Mouse (Mus musculus) bone marrow macrophage, adult 2 months (primary cell): Measurements from ENCODE around the gene Pde4a. TPM values are rescaled to one million over a fixed set of nuclear protein-coding genes. Genes with fewer than 3 reads are reported as not detected.

ENCODE experiments used
- H3K27ac ChIP-seq: 2 replicates; pipeline ENCODE4 v1.5.1; 2012; ENCODE audit warnings: low read depth, low read length; ENCODE audit not compliant: insufficient read depth
- H3K4me1 ChIP-seq: 2 replicates; pipeline ENCODE4 v1.6.1; 2012; ENCODE audit warnings: low read length; ENCODE audit not compliant: control insufficient read depth, insufficient read depth
- H3K4me3 ChIP-seq: 2 replicates; pipeline ENCODE4 v1.5.1; 2012; ENCODE audit warnings: mild to moderate bottlenecking, low read length, moderate library complexity; ENCODE audit not compliant: insufficient read depth
- CTCF ChIP-seq: IDR thresholded peaks from 2 replicates; pipeline ENCODE4 v1.5.1; 2012; ENCODE audit warnings: low read depth, mild to moderate bottlenecking, low read length, moderate library complexity
- POLR2A ChIP-seq: IDR thresholded peaks from 2 replicates; pipeline ENCODE4 v1.6.1; 2012; ENCODE audit warnings: mild to moderate bottlenecking, low read depth, low read length, borderline replicate concordance
- polyA plus RNA-seq: library from polyadenylated mRNA; stranded (reverse); fragments of >200 nt; gene quantifications from 2 replicates; pipeline ENCODE4 v1.2.4, GENCODE M21; 2012; ENCODE audit not compliant: missing spikeins, insufficient read depth, insufficient read length

Gene Pde4a
- polyA plus RNA-seq, 1 experiment = 14.2 TPM

DNA sequence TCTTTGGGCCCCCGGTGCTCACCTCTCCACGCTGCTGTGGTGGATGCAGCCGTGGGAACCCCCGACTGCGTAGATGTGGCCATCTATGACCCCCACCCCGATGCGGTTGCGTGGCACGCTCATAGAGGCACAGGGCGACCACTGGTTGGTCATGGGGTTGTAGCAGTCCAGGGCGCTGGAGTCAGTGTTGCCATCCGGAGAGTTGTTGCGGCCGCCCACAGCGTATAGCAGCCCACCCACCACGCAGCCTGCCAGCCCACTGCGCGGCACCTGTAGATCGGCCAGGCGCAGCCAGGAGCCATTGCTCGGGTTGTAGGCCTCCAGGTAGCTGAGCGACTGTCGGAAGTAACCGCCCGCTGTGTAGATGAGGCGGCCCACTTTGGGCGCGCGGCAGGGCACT is 67.9 kb downstream of the Pde4a start:
- Histone ChIP-seq H3K4me1 (peaks cover 16% of the 10 kb centered on the region), H3K4me3 (no peak overlapping the region), H3K27ac (no peak overlapping the region)
- TF ChIP-seq CTCF (no peak), POLR2A (no peak)

- peaks cover 16% of the 10 kb centered on the region for H3K4me1 ChIP-seq
- H3K4me3 ChIP-seq = no peak overlapping the region
- TF ChIP-seq CTCF (no peak), POLR2A (no peak)
- H3K27ac ChIP-seq = no peak overlapping the region
These were observed 68.3 kb downstream of the Pde4a start for GRCm38 (mm10) chr9:21233805-21234204.

DNA sequence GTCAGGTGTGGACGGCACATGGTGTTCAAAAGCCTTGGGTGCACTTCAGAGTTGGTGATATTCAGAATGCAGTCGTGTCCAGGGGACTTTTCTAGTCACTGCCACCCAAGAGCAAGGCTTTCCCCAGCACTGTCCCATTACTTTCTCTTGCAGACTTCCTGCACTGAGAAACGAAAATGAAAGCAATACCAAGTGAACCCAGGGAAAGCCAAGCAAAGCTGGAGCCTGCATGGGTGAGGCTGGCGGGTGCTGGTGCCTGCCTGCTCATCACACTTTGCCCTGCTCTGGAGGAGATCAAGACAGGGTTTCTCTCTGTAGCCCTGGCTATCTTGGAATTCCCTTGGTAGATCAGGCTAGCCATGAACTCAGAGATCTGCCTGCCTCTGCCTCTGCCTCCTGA is 69.8 kb downstream of the Pde4a start:
- H3K4me3 ChIP-seq = peak overlapping the region; percentile 27
- peaks cover 16% of the 10 kb centered on the region for H3K4me1 ChIP-seq
- peak overlapping the region; percentile 51 for H3K27ac ChIP-seq
- no peak for TF ChIP-seq CTCF
- TF ChIP-seq POLR2A = no peak

DNA sequence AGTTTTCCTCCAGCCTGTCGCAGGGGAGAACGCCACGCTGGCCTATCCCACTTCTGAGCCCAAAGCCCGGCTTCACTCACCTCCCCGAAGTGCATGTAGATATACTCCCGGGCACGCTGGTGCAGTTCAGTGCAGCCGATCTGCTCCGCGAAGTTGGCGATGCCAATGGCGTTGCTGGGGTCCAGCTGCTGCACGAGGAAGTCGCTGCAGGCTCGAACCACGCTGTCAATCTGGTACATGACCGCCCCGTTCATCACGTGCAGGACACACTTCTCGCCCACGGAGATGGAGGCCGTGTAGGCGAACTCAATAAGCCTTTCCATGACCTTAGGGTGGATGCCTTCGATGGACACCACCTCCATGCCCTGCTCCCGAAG is 71.5 kb downstream of the Pde4a start:
- TF ChIP-seq POLR2A (no peak), CTCF (no peak)
- H3K4me1 ChIP-seq = peaks cover 16% of the 10 kb centered on the region
- peak overlapping the region; percentile 82 for H3K4me3 ChIP-seq
- H3K27ac ChIP-seq = no peak overlapping the region; the same call in 1 of the 2 replicates

DNA sequence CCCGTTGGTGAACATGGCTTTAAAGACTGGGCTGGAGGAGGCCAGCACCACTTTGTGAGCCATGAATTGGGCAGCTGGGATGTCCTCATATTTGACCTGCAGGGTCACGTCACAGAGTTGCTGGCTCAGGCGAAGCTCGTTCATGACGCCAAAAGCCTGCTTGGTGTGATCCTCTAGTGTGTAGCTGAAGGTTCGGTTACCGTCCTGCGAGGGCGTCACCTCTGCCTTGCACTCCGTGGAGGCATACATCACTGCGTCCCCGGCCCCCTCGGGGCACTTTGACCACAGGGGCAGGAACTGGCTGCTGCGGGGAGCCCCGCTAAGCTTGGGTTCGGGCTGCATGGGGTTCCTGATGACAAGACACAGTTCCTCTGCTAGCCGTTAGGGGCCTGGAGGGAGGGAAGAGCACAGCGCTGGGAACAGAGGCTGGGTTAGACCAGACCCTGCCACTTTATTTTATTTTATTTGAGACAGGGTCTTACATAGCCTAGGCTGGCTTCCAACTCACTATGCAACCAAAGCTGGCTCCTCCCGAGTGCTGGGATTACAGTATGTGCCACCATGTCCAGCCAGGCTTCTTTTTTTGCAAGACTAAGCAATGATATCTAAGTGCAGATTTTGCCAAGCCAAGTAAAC is 72.0 kb downstream of the Pde4a start:
- H3K4me3 ChIP-seq = peak overlapping the region; percentile 82
- H3K27ac ChIP-seq = peak overlapping the region; percentile 58
- TF ChIP-seq POLR2A = 0 out of 2 replicates have a peak, but pooled peaks have one; percentile 43
- no peak; the same call in 1 of the 2 replicates for TF ChIP-seq CTCF
- peaks cover 16% of the 10 kb centered on the region for H3K4me1 ChIP-seq

GRCm38 (mm10) chr9:21238004-21238732 is 72.7 kb downstream of the Pde4a start:
- H3K27ac ChIP-seq = peak overlapping the region; percentile 58
- H3K4me1 ChIP-seq = peaks cover 16% of the 10 kb centered on the region
- peak overlapping the region; percentile 82 for H3K4me3 ChIP-seq
- TF ChIP-seq CTCF = no peak
- no peak for TF ChIP-seq POLR2A

DNA sequence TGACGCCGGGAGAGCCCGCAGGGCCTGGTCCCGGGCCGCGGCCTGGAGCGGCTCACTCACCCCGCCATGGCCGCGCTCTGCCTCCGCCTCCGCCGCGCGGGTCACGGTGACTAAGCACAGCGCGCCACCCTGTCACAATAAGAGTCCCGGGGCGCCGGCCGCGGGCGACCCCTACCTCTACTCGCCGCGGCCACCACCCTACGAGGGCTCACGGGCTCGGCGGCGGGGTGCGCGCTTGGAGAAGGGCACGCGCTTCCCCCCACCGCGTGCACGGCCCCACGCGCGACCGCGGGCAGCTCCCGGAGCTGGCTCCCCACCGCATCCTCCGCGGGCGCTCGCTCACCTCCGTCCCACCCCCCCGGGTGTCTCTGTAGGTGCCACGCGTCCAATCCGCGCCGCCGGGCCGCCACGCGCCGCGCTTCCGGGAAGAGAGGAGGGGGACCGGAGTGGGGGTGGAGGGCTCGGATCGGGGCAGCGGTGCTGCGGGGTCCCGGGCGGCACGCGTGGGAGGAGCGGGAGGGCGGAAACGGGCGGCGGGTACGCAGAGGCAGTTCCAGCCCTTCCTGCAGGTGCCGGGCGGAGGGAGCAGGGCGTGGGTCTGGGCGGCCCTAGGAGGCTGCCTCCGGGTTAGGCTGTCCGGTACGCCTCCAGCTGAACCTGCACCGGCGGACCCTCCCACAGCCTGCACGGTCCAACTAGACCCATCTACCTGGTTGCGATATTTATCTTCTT is 73.4 kb downstream of the Pde4a start, which contains the start of gene Keap1:
Keap1 (minus strand) TSS at position 629 of the 732 bp plus-strand sequence.
- Histone ChIP-seq H3K4me1 (peaks cover 16% of the 10 kb centered on the region), H3K27ac (peak within 1 kb of the TSS; percentile 58), H3K4me3 (peak within 1 kb of the TSS; percentile 82)
- TF ChIP-seq CTCF (no peak), POLR2A (no peak)

- Histone ChIP-seq H3K27ac (no peak overlapping the region), H3K4me3 (peak overlapping the region; percentile 82), H3K4me1 (peaks cover 16% of the 10 kb centered on the region)
- TF ChIP-seq CTCF (no peak), POLR2A (no peak)
These were observed 73.9 kb downstream of the Pde4a start for GRCm38 (mm10) chr9:21239465-21239848.

DNA sequence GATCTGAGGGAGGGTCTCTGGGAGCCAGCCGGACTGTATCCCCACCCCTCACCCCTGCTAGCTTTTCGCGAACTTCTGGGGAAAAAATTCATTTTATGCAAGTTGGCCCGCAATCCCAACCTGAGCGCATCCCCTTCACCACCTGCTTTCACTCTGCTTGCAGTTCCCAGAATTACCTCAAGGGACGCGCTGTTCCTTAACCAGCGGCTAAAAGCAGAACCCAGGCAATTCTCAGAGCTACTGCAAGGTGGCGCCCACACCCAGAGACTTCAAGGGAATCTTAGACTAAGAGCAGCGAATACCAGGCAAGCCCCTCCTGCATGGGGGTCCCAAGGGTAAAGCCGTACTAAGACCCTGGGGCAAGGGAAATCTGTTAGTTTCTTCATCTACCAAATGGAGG is 75.8 kb downstream of the Pde4a start:
- TF ChIP-seq CTCF (peak; percentile 95), POLR2A (no peak)
- H3K4me3 ChIP-seq = no peak overlapping the region
- H3K27ac ChIP-seq = no peak overlapping the region
- H3K4me1 ChIP-seq = peaks cover 7% of the 10 kb centered on the region
